In the genomic region with DNA sequence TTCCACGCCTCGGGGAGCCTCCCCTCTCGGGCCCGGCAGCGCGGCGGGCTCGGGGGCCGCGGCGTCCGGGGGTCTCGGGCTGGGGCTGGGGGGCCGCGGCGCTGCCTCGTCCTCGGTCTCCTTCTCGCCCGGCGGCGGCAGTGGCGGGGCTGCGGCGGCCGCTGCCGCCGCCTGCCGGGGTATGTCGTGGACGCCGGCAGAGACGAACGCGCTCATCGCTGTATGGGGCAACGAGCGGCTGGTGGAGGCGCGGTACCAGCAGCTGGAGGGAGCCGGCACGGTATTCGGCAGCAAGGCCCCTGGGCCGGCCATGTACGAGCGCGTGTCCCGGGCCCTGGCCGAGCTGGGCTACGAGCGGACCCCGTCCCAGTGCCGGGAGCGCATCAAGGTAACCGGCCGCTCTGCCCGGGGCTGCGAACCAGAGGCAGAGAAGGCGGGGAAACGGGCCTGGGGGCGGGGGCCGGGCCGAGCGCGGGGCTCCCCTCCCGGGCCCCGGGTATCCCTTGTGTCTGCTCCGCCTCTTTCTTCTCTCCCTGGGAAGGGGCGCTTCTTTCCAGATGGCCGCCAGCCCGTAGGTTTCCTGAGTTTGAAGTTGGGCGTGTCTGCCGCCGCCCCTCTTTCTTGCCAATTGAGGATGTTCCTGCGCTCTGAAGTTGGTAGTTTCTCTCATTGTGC, we compare ENCODE assay signal across 8 mouse cellular contexts. TPM values are rescaled to one million over a fixed set of nuclear protein-coding genes. Genes with fewer than 3 reads are reported as not detected.
DNase-seq lines count a peak whose midpoint lies in the region; ATAC-seq and TF ChIP-seq lines count a peak whose summit lies in the region.

No protein-coding gene starts in this region.

- peak overlapping the region; percentile 98 for H3K27ac ChIP-seq in bone marrow, adult 2 months (ENCODE audit: control insufficient read depth, insufficient read depth, low read depth, low read length, poor library complexity)
- H3K27ac ChIP-seq in embryonic facial prominence, embryonic 15.5 days (replicated peaks), result peak overlapping the region; percentile 99
- H3K27ac ChIP-seq in heart, embryonic 11.5 days (ENCODE audit: low read depth, low read length), result peak overlapping the region; percentile 100
- H3K27ac ChIP-seq in kidney, embryonic 15.5 days, result peak overlapping the region; percentile 100
- peak overlapping the region; percentile 91 for H3K27ac ChIP-seq in liver, embryonic 16.5 days (ENCODE audit: low read length)
- H3K27ac ChIP-seq in neural tube, embryonic 12.5 days, result peak overlapping the region; percentile 94
- H3K27ac ChIP-seq in testis, adult 2 months (ENCODE audit: control insufficient read depth, insufficient read depth, low read depth, low read length), result peak overlapping the region; percentile 96

- H3K4me3 ChIP-seq in bone marrow, adult 2 months (replicated peaks; ENCODE audit: control insufficient read depth, low read depth, low read length), result peak overlapping the region; percentile 92
- peak overlapping the region; percentile 92 for H3K4me3 ChIP-seq in embryonic facial prominence, embryonic 15.5 days (replicated peaks)
- peak overlapping the region; percentile 99 for H3K4me3 ChIP-seq in heart, embryonic 11.5 days (ENCODE audit: low read depth, low read length)
- H3K4me3 ChIP-seq in kidney, embryonic 15.5 days (replicated peaks), result peak overlapping the region; percentile 84
- peak overlapping the region; percentile 90 for H3K4me3 ChIP-seq in liver, embryonic 16.5 days (ENCODE audit: low read depth, low read length)
- peak overlapping the region; percentile 99 for H3K4me3 ChIP-seq in neural tube, embryonic 12.5 days
- peak overlapping the region; percentile 96 for H3K4me3 ChIP-seq in testis, adult 2 months (ENCODE audit: control insufficient read depth, low read depth, low read length)

- DNase-seq in CD4-positive, CD25-positive, alpha-beta regulatory T cell, adult 2 months (ENCODE audit: low read depth, low spot score), result peak; percentile 58

- peak overlapping the region; percentile 78 for H3K4me2 ChIP-seq in embryonic facial prominence, embryonic 15.5 days (replicated peaks)
- peak overlapping the region; percentile 95 for H3K4me2 ChIP-seq in heart, embryonic 11.5 days
- peak overlapping the region; percentile 85 for H3K4me2 ChIP-seq in kidney, embryonic 15.5 days
- peak overlapping the region; percentile 88 for H3K4me2 ChIP-seq in liver, embryonic 16.5 days (ENCODE audit: low read depth, low read length)
- H3K4me2 ChIP-seq in neural tube, embryonic 12.5 days (replicated peaks), result peak overlapping the region; percentile 73

- no peaks in the 10 kb centered on the region for H3K27me3 ChIP-seq in embryonic facial prominence, embryonic 15.5 days
- H3K27me3 ChIP-seq in heart, embryonic 11.5 days (ENCODE audit: control insufficient read depth, insufficient read depth, low read length), result no peaks in the 10 kb centered on the region
- H3K27me3 ChIP-seq in kidney, embryonic 15.5 days, result no peaks in the 10 kb centered on the region
- H3K27me3 ChIP-seq in liver, embryonic 16.5 days (ENCODE audit: control insufficient read depth, insufficient read depth, low read depth, low read length), result no peaks in the 10 kb centered on the region
- H3K27me3 ChIP-seq in neural tube, embryonic 12.5 days (replicated peaks), result no peaks in the 10 kb centered on the region
- no peaks in the 10 kb centered on the region for H3K27me3 ChIP-seq in testis, adult 2 months (ENCODE audit: control insufficient read depth, insufficient read depth, low read length)

- TF ChIP-seq POLR2A in bone marrow, adult 2 months (IDR thresholded peaks at IDR 0.05; ENCODE audit: borderline replicate concordance, control insufficient read depth, low read depth, low read length), result no peak
- no peak for TF ChIP-seq POLR2A in testis, adult 2 months (IDR thresholded peaks at IDR 0.05; ENCODE audit: control insufficient read depth, low read depth, low read length)

- peak overlapping the region; percentile 93 for H3K9ac ChIP-seq in embryonic facial prominence, embryonic 15.5 days
- peak overlapping the region; percentile 98 for H3K9ac ChIP-seq in heart, embryonic 11.5 days (ENCODE audit: low read depth, low read length)
- peak overlapping the region; percentile 85 for H3K9ac ChIP-seq in kidney, embryonic 15.5 days
- H3K9ac ChIP-seq in liver, embryonic 16.5 days (ENCODE audit: low read depth, low read length), result peak overlapping the region; percentile 90
- H3K9ac ChIP-seq in neural tube, embryonic 12.5 days, result peak overlapping the region; percentile 89

- peak; percentile 63 for ATAC-seq in embryonic facial prominence, embryonic 15.5 days (ENCODE audit: insufficient number of reproducible peaks, low FRiP score, low TSS enrichment, low read depth)
- peak; percentile 78 for ATAC-seq in heart, embryonic 11.5 days (replicated peaks; ENCODE audit: insufficient number of reproducible peaks, low FRiP score, low TSS enrichment)
- peak; percentile 79 for ATAC-seq in kidney, embryonic 15.5 days (replicated peaks; ENCODE audit: low FRiP score)
- ATAC-seq in liver, embryonic 16.5 days (ENCODE audit: low read depth), result peak; percentile 51
- peak; percentile 83 for ATAC-seq in neural tube, embryonic 12.5 days (ENCODE audit: low FRiP score, low read depth)

- WGBS in bone marrow, adult 2 months, result under 1% methylated on average over 75 of the region's 75 CpGs
- 0% methylated on average over 63 of the region's 75 CpGs for WGBS in embryonic facial prominence, embryonic 15.5 days
- WGBS in heart, embryonic 11.5 days (ENCODE audit: insufficient replicate concordance), result under 1% methylated on average over 72 of the region's 75 CpGs
- under 1% methylated on average over 66 of the region's 75 CpGs for WGBS in kidney, embryonic 15.5 days
- under 1% methylated on average over 65 of the region's 75 CpGs for WGBS in liver, embryonic 16.5 days (ENCODE audit: insufficient replicate concordance)
- under 1% methylated on average over 75 of the region's 75 CpGs for WGBS in neural tube, embryonic 12.5 days

- H3K36me3 ChIP-seq in embryonic facial prominence, embryonic 15.5 days, result 0 out of 2 replicates have a peak, but pooled peaks cover 2% of the 10 kb centered on the region
- 0 out of 2 replicates have a peak, but pooled peaks cover 3% of the 10 kb centered on the region for H3K36me3 ChIP-seq in heart, embryonic 11.5 days (ENCODE audit: control insufficient read depth, insufficient read depth, low read length)
- H3K36me3 ChIP-seq in kidney, embryonic 15.5 days, result no peaks in the 10 kb centered on the region; the same call in 1 of the 2 replicates
- no peaks in the 10 kb centered on the region; the same call in 1 of the 2 replicates for H3K36me3 ChIP-seq in liver, embryonic 16.5 days (ENCODE audit: control insufficient read depth, insufficient read depth)
- 0 out of 2 replicates have a peak, but pooled peaks cover 8% of the 10 kb centered on the region for H3K36me3 ChIP-seq in neural tube, embryonic 12.5 days
- no peaks in the 10 kb centered on the region; the same call in 1 of the 2 replicates for H3K36me3 ChIP-seq in testis, adult 2 months (ENCODE audit: control insufficient read depth, insufficient read depth, low read length)

- no peaks in the 10 kb centered on the region for H3K9me3 ChIP-seq in embryonic facial prominence, embryonic 15.5 days (replicated peaks)
- H3K9me3 ChIP-seq in heart, embryonic 11.5 days (replicated peaks; ENCODE audit: control insufficient read depth, low read length), result no peaks in the 10 kb centered on the region
- no peaks in the 10 kb centered on the region for H3K9me3 ChIP-seq in kidney, embryonic 15.5 days (replicated peaks)
- no peaks in the 10 kb centered on the region for H3K9me3 ChIP-seq in liver, embryonic 16.5 days (replicated peaks; ENCODE audit: control insufficient read depth, low read length)
- no peaks in the 10 kb centered on the region for H3K9me3 ChIP-seq in neural tube, embryonic 12.5 days

- no peaks in the 10 kb centered on the region for H3K4me1 ChIP-seq in bone marrow, adult 2 months (ENCODE audit: control insufficient read depth, insufficient read depth, low read length)
- peaks cover 16% of the 10 kb centered on the region for H3K4me1 ChIP-seq in embryonic facial prominence, embryonic 15.5 days
- peaks cover 12% of the 10 kb centered on the region for H3K4me1 ChIP-seq in heart, embryonic 11.5 days (ENCODE audit: control insufficient read depth, insufficient read depth, low read length)
- peaks cover 21% of the 10 kb centered on the region for H3K4me1 ChIP-seq in kidney, embryonic 15.5 days
- H3K4me1 ChIP-seq in liver, embryonic 16.5 days (ENCODE audit: control insufficient read depth, low read depth, low read length), result peaks cover 13% of the 10 kb centered on the region
- H3K4me1 ChIP-seq in neural tube, embryonic 12.5 days, result peaks cover 20% of the 10 kb centered on the region
- H3K4me1 ChIP-seq in testis, adult 2 months (ENCODE audit: control insufficient read depth, insufficient read depth, low read length), result peaks cover 7% of the 10 kb centered on the region

- no peak for TF ChIP-seq CTCF in bone marrow, adult 2 months (IDR thresholded peaks at IDR 0.05; ENCODE audit: control insufficient read depth, insufficient read depth, low read length)
- no peak for TF ChIP-seq CTCF in testis, adult 2 months (IDR thresholded peaks at IDR 0.05; ENCODE audit: control insufficient read depth, insufficient read depth, insufficient replicate concordance, low read depth, low read length)

RNA-seq across cellular contexts. Expression of a gene that starts 0.5 kb away (rescaled TPM):
- 11.2 and 29.1 TPM in 2 replicates for polyA plus RNA-seq in bone marrow, adult 2 months (2011; ENCODE audit: insufficient read depth, insufficient read length, low replicate concordance, missing spikeins)
- polyA plus RNA-seq in embryonic facial prominence, embryonic 15.5 days (2015; fragmentation: Nextera tagmentation; extraction: Ambion mirVana), result 20.0 and 24.8 TPM in 2 replicates
- polyA plus RNA-seq in heart, embryonic 11.5 days (2014; fragmentation: Nextera tagmentation; extraction: Ambion mirVana), result 20.2 and 20.5 TPM in 2 replicates
- 22.1 and 23.9 TPM in 2 replicates for polyA plus RNA-seq in kidney, embryonic 15.5 days (2015; fragmentation: Nextera tagmentation; extraction: Ambion mirVana)
- polyA plus RNA-seq in liver, embryonic 16.5 days (2015; fragmentation: Nextera tagmentation; extraction: Ambion mirVana), result 2.5 and 2.7 TPM in 2 replicates
- 49.2 and 49.4 TPM in 2 replicates for polyA plus RNA-seq in neural tube, embryonic 12.5 days (2016; fragmentation: Nextera tagmentation; extraction: Ambion mirVana)
- 10.5 and 16.6 TPM in 2 replicates for polyA plus RNA-seq in testis, adult 2 months (2012; rRNA removed)

RNA-seq across cellular contexts. Expression of a gene that starts 38.3 kb away (rescaled TPM):
- 10.8 and 13.7 TPM in 2 replicates for polyA plus RNA-seq in bone marrow, adult 2 months (2011; ENCODE audit: insufficient read depth, insufficient read length, low replicate concordance, missing spikeins)
- 52.1 and 56.3 TPM in 2 replicates for polyA plus RNA-seq in embryonic facial prominence, embryonic 15.5 days (2015; fragmentation: Nextera tagmentation; extraction: Ambion mirVana)
- polyA plus RNA-seq in heart, embryonic 11.5 days (2014; fragmentation: Nextera tagmentation; extraction: Ambion mirVana), result 45.4 and 59.6 TPM in 2 replicates
- 72.7 and 76.5 TPM in 2 replicates for polyA plus RNA-seq in kidney, embryonic 15.5 days (2015; fragmentation: Nextera tagmentation; extraction: Ambion mirVana)
- polyA plus RNA-seq in liver, embryonic 16.5 days (2015; fragmentation: Nextera tagmentation; extraction: Ambion mirVana), result 15.7 and 16.0 TPM in 2 replicates
- polyA plus RNA-seq in neural tube, embryonic 12.5 days (2016; fragmentation: Nextera tagmentation; extraction: Ambion mirVana), result 37.7 and 38.2 TPM in 2 replicates
- 3.0 and 3.1 TPM in 2 replicates for polyA plus RNA-seq in testis, adult 2 months (2012; rRNA removed)

RNA-seq across cellular contexts. Expression of a gene that starts 49.5 kb away (rescaled TPM):
- polyA plus RNA-seq in bone marrow, adult 2 months (2011; ENCODE audit: insufficient read depth, insufficient read length, low replicate concordance, missing spikeins), result 4.0 and 12.2 TPM in 2 replicates
- 1.6 and 2.0 TPM in 2 replicates for polyA plus RNA-seq in embryonic facial prominence, embryonic 15.5 days (2015; fragmentation: Nextera tagmentation; extraction: Ambion mirVana)
- polyA plus RNA-seq in heart, embryonic 11.5 days (2014; fragmentation: Nextera tagmentation; extraction: Ambion mirVana), result 1.5 and 1.6 TPM in 2 replicates
- polyA plus RNA-seq in kidney, embryonic 15.5 days (2015; fragmentation: Nextera tagmentation; extraction: Ambion mirVana), result 0.91 and 1.4 TPM in 2 replicates
- 0.16 and 0.34 TPM in 2 replicates for polyA plus RNA-seq in liver, embryonic 16.5 days (2015; fragmentation: Nextera tagmentation; extraction: Ambion mirVana)
- 0.58 and 1.3 TPM in 2 replicates for polyA plus RNA-seq in neural tube, embryonic 12.5 days (2016; fragmentation: Nextera tagmentation; extraction: Ambion mirVana)
- polyA plus RNA-seq in testis, adult 2 months (2012; rRNA removed), result 0.60 and 0.89 TPM in 2 replicates

RNA-seq across cellular contexts. Expression of a gene that starts 56.5 kb away (rescaled TPM):
- polyA plus RNA-seq in bone marrow, adult 2 months (2011; ENCODE audit: insufficient read depth, insufficient read length, low replicate concordance, missing spikeins), result 4.8 and 10.8 TPM in 2 replicates
- polyA plus RNA-seq in embryonic facial prominence, embryonic 15.5 days (2015; fragmentation: Nextera tagmentation; extraction: Ambion mirVana), result 0.09 and 0.19 TPM in 2 replicates
- polyA plus RNA-seq in heart, embryonic 11.5 days (2014; fragmentation: Nextera tagmentation; extraction: Ambion mirVana), result 0.29 and 0.35 TPM in 2 replicates
- polyA plus RNA-seq in kidney, embryonic 15.5 days (2015; fragmentation: Nextera tagmentation; extraction: Ambion mirVana), result 0.18 and 0.53 TPM in 2 replicates
- polyA plus RNA-seq in liver, embryonic 16.5 days (2015; fragmentation: Nextera tagmentation; extraction: Ambion mirVana), result 0.11 and 0.14 TPM in 2 replicates
- polyA plus RNA-seq in neural tube, embryonic 12.5 days (2016; fragmentation: Nextera tagmentation; extraction: Ambion mirVana), result 124 and 127 TPM in 2 replicates
- polyA plus RNA-seq in testis, adult 2 months (2012; rRNA removed), result 1.0 and 1.4 TPM in 2 replicates

Comparison
In these comparisons a context has a peak if more than half of its experiments do, and no peak if none do; other contexts are left out.
1. Peak in every context shown above with its lines: DNase-seq, ATAC-seq, H3K4me3 ChIP-seq and H3K27ac ChIP-seq.